ENCODE assay signal across 8 mouse cellular contexts in the genomic region with DNA sequence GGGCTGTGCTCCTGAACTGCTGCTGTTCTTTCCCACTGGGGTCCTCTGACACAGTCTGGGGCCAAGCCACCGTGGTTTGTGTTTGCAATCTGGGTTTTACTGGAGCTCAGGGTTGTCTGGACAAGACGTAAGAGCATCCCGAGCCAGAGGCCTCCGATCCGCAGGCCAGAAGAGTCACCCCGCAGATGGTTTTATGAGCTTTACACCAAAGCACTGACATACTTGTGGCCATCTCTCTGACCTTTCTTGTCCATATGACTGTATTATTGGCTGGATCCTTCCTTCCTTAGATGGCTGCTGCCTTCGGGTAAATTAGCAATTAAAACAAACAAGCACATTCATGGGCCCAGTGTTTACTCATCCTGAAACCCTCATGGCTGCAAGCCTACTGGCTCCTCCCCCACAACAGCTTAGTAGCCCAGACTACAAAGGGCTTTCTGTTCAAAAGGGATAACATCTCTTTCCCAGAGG.
A peak's percentile ranks its signal among the peaks of the same experiment; 100 is the strongest.
DNase-seq lines count a peak whose midpoint lies in the region; ATAC-seq lines count a peak whose summit lies in the region.

No protein-coding gene starts in this region.

- peaks cover 5% of the 10 kb centered on the region for H3K4me1 ChIP-seq in forebrain, embryonic 16.5 days (replicated peaks; ENCODE audit: control insufficient read depth, insufficient read depth, low read length)
- H3K4me1 ChIP-seq in stomach, embryonic 15.5 days = no peaks in the 10 kb centered on the region

- DNase-seq in urinary bladder, adult 18-20 months (ENCODE audit: low spot score in 2 of 2) = peak; percentile 6 to 43
- DNase-seq in urinary bladder, adult 2 months (ENCODE audit: low spot score) = no peak
- DNase-seq in kidney, postnatal 4 days = peak; percentile 32 to 54
- peak; percentile 11 for DNase-seq in lung, postnatal 14 days
- DNase-seq in c-Kit-positive CD71-positive TER-119-positive erythroid progenitor cells, embryonic 14.5 days (ENCODE audit: low spot score) = no peak
- DNase-seq in ovary, postnatal 36 days (ENCODE audit: low spot score) = no peak

- no peaks in the 10 kb centered on the region for H3K9me3 ChIP-seq in forebrain, embryonic 16.5 days (ENCODE audit: control insufficient read depth, low read length)
- H3K9me3 ChIP-seq in stomach, embryonic 15.5 days = no peaks in the 10 kb centered on the region

- no peaks in the 10 kb centered on the region for H3K36me3 ChIP-seq in forebrain, embryonic 16.5 days (ENCODE audit: control insufficient read depth, insufficient read depth)
- H3K36me3 ChIP-seq in stomach, embryonic 15.5 days = no peaks in the 10 kb centered on the region

- ATAC-seq in forebrain, embryonic 16.5 days = peak; percentile 92
- ATAC-seq in stomach, embryonic 15.5 days (ENCODE audit: insufficient read depth, low FRiP score, low read depth) = peak; percentile 47; the same call in 1 of the 2 replicates

- H3K4me2 ChIP-seq in forebrain, embryonic 16.5 days (ENCODE audit: low read length) = no peak overlapping the region
- no peak overlapping the region for H3K4me2 ChIP-seq in stomach, embryonic 15.5 days

- H3K4me3 ChIP-seq in forebrain, embryonic 16.5 days (replicated peaks; ENCODE audit: low read length) = no peak overlapping the region
- no peak overlapping the region for H3K4me3 ChIP-seq in stomach, embryonic 15.5 days (replicated peaks)

- H3K9ac ChIP-seq in forebrain, embryonic 16.5 days (replicated peaks; ENCODE audit: low read depth, low read length) = no peak overlapping the region
- no peak overlapping the region for H3K9ac ChIP-seq in stomach, embryonic 15.5 days

- 0 out of 2 replicates have a peak overlapping the region, but pooled peaks have one; percentile 25 for H3K27ac ChIP-seq in forebrain, embryonic 16.5 days (ENCODE audit: low read length)
- no peak overlapping the region for H3K27ac ChIP-seq in stomach, embryonic 15.5 days

- no peaks in the 10 kb centered on the region for H3K27me3 ChIP-seq in forebrain, embryonic 16.5 days (replicated peaks; ENCODE audit: control insufficient read depth, insufficient read depth, low read length)
- no peaks in the 10 kb centered on the region for H3K27me3 ChIP-seq in stomach, embryonic 15.5 days (replicated peaks)

- 29% methylated on average over 7 of the region's 7 CpGs for WGBS in forebrain, embryonic 16.5 days
- WGBS in stomach, embryonic 15.5 days = 35% methylated on average over 7 of the region's 7 CpGs

Comparison
In these comparisons a context has a peak if more than half of its experiments do, and no peak if none do; other contexts are left out.
1. DNase-seq: peak in urinary bladder, adult 18-20 months (2 of 2), kidney, postnatal 4 days (2 of 2) and lung, postnatal 14 days (single experiment); none in urinary bladder, adult 2 months (single experiment), c-Kit-positive CD71-positive TER-119-positive erythroid progenitor cells, embryonic 14.5 days (single experiment) and ovary, postnatal 36 days (single experiment).